Mouse (Mus musculus): ENCODE results near the gene Mnt.

DNA sequence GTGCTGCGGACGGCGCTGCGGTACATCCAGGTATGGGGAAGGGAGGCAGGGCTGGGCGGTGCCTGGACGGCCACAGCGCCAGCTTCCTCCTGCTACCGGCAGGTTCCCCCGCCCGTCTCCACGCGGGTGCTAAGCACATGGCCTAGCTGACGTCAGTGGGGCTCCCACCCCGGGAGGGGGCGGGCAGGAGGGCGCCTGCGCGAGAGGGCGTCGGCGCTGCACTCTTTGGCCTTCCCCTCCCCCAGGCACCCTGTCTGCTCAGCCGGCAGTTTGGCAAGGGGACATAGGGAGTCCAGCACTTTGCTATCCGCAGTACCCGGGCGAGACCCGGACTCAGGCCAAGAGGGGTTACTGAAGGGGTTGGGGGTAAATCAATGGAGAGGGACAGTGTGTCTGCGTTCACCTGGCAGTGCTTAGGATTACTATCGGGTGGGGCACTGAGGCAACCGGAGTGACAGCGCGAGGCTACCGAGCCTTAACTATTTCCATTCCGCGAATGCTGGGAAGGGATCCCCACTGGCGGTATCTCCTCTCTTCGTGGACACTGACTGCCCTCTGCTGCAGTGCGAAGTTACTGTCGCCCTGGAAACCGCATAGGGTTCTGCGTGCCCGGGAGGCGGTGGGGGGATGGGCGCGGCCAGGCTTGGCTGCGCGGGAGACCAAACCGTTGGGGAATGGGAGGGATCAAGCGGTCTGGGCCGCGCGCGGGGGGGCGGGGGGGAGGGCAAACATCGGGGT lies 7.1 kb downstream of the Mnt start:
- TF ChIP-seq GATA1 (IDR thresholded peaks at IDR 0.05; ENCODE audit: borderline replicate concordance, low read length), result no peak
- TF ChIP-seq FLI1 (IDR thresholded peaks at IDR 0.05; ENCODE audit: low read length), result no peak
